Mouse (Mus musculus) intestine, embryonic 15.5 days (tissue): ENCODE measurements around the gene Susd2. TPM values are rescaled to one million over a fixed set of nuclear protein-coding genes. Genes with fewer than 3 reads are reported as not detected.

Experiments used
- ATAC-seq: fragments of 200-750 bp; cut with Nextera tagmentation; 2 replicates; pipeline ENCODE4 v1.8.0; 2017; ENCODE audit warnings: moderate TSS enrichment, moderate library complexity
- H3K27ac ChIP-seq: fragments of 300-500 bp; sonication (generic); 2 replicates; pipeline ENCODE4 v1.5.1; 2015; ENCODE audit warnings: mild to moderate bottlenecking, inconsistent platforms
- H3K27me3 ChIP-seq: fragments of 300-500 bp; sonication (generic); replicated peaks from 2 replicates; pipeline ENCODE4 v1.6.1; 2015; ENCODE audit warnings: inconsistent platforms
- H3K36me3 ChIP-seq: fragments of 300-500 bp; sonication (generic); 2 replicates; pipeline ENCODE4 v1.6.1; 2015; ENCODE audit warnings: inconsistent platforms
- H3K4me1 ChIP-seq: fragments of 300-500 bp; sonication (generic); replicated peaks from 2 replicates; pipeline ENCODE4 v1.6.1; 2015; ENCODE audit warnings: inconsistent platforms
- H3K4me2 ChIP-seq: fragments of 300-500 bp; sonication (generic); replicated peaks from 2 replicates; pipeline ENCODE4 v1.6.1; 2015; ENCODE audit warnings: mild to moderate bottlenecking, inconsistent platforms
- H3K4me3 ChIP-seq: fragments of 300-500 bp; sonication (generic); replicated peaks from 2 replicates; pipeline ENCODE4 v1.5.1; 2015; ENCODE audit warnings: inconsistent platforms
- H3K9ac ChIP-seq: fragments of 300-500 bp; sonication (generic); 2 replicates; pipeline ENCODE4 v1.6.1; 2015; ENCODE audit warnings: inconsistent platforms
- H3K9me3 ChIP-seq: fragments of 300-500 bp; sonication (generic); 2 replicates; pipeline ENCODE4 v1.6.1; 2016; ENCODE audit warnings: inconsistent platforms
- WGBS: fragments of 180-500 bp; shearing (Covaris S2); methylation state at CpG from one replicate; pipeline ENCODE4 v1.1.7; 2015; 5-methylcytosine and 5-hydroxymethylcytosine counted together
- polyA plus RNA-seq: library from polyadenylated mRNA; unstranded; fragments of >200 nt; fragmentation: Nextera tagmentation; extraction: Ambion mirVana; gene quantifications from 2 replicates; pipeline ENCODE4 v1.2.1, GENCODE M21; 2015

Gene Susd2
- polyA plus RNA-seq: 13.4 and 13.9 TPM in 2 replicates

DNA sequence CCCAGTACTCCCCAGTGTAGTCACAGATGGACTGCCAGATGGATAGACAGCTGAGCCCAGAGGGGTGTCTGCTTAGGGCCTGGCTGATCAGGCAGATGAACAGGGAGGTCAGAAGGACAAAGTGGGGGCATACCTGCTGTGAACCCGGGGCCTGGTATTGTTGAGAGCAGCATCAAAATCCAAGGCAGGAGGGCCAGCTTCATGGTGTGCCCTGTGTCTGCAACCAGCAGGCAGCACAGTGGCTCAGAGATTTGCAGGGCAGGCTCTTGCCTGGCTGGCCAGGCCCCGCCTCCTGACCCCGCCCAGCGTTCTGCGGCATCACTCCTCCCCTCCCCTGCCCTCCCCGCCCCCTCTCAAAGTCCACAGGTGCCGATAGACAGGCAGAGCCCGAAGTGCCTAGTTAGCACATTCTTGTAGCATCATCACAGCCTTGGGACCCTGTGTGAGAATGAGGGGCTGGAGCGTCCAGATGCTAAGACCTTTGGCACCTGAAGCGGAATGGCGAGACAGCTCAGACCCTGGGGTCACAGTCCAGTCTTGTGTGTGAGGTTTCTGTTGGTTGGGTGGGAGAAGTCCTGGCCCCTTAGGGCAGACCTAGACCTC is at the start of gene Susd2:
Gene Susd2 (minus strand): TSS at position 268 of the 603 bp plus-strand sequence.
- WGBS: 6% methylated on average over 11 of the region's 11 CpGs
- no peak within 1 kb of the TSS; the same call in 1 of the 2 replicates for H3K4me3 ChIP-seq
- H3K36me3 ChIP-seq: peaks cover 4% of the 10 kb centered on the region; the same call in 1 of the 2 replicates
- peak within 1 kb of the TSS; percentile 20; the same call in 1 of the 2 replicates for H3K27ac ChIP-seq
- peaks cover 20% of the 10 kb centered on the region for H3K4me1 ChIP-seq
- peak within 1 kb of the TSS; percentile 17; the same call in 1 of the 2 replicates for H3K9ac ChIP-seq
- peak; percentile 92 for ATAC-seq
- H3K27me3 ChIP-seq: no peaks in the 10 kb centered on the region
- H3K4me2 ChIP-seq: peak within 1 kb of the TSS; percentile 30
- H3K9me3 ChIP-seq: no peaks in the 10 kb centered on the region

DNA sequence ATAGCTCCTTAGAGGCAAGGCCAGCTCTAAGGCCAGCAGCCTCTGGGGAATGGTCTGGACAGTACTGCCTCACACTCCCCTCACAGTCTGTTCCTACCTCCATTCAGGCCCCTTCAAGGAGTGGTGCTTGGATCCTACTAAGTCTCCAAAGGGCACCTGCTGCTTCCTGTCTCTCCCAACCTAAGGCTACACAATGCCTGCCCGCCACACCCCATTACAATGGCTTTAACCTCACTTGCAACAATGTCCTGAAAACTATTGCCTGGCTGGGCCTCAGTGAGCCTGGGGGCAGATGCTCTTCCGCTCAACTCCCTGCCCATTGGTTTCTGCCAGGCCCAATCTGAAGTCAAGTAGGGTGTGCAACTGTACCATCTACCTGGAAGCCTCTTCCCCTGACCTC is 44.8 kb upstream of the Susd2 start:
- 92% methylated on average over 2 of the region's 2 CpGs for WGBS
- no peak for ATAC-seq
- H3K4me2 ChIP-seq: no peak overlapping the region
- no peak overlapping the region for H3K27ac ChIP-seq
- no peak overlapping the region for H3K4me3 ChIP-seq
- H3K27me3 ChIP-seq: no peaks in the 10 kb centered on the region
- no peaks in the 10 kb centered on the region for H3K4me1 ChIP-seq
- peaks cover 8% of the 10 kb centered on the region for H3K36me3 ChIP-seq
- no peak overlapping the region for H3K9ac ChIP-seq
- no peaks in the 10 kb centered on the region for H3K9me3 ChIP-seq

- no peaks in the 10 kb centered on the region for H3K27me3 ChIP-seq
- H3K4me1 ChIP-seq: no peaks in the 10 kb centered on the region
- peaks cover 7% of the 10 kb centered on the region for H3K36me3 ChIP-seq
- ATAC-seq: no peak
- H3K9ac ChIP-seq: no peak overlapping the region
- WGBS: 85% methylated on average over 4 of the region's 4 CpGs
- no peak overlapping the region for H3K4me2 ChIP-seq
- no peak overlapping the region for H3K4me3 ChIP-seq
- H3K9me3 ChIP-seq: no peaks in the 10 kb centered on the region
- no peak overlapping the region for H3K27ac ChIP-seq
Measured at GRCm38 (mm10) chr10:75686724-75687123, 42.9 kb upstream of the Susd2 start.

- Histone ChIP-seq H3K4me1 (no peaks in the 10 kb centered on the region), H3K9me3 (no peaks in the 10 kb centered on the region), H3K4me2 (no peak overlapping the region), H3K27ac (no peak overlapping the region), H3K9ac (no peak overlapping the region), H3K27me3 (no peaks in the 10 kb centered on the region), H3K4me3 (no peak overlapping the region), H3K36me3 (peaks cover 7% of the 10 kb centered on the region; the same call in 1 of the 2 replicates)
- 52% methylated on average over 12 of the region's 12 CpGs for WGBS
- ATAC-seq: peak; percentile 89
Measured at GRCm38 (mm10) chr10:75684035-75685004, 40.5 kb upstream of the Susd2 start.

DNA sequence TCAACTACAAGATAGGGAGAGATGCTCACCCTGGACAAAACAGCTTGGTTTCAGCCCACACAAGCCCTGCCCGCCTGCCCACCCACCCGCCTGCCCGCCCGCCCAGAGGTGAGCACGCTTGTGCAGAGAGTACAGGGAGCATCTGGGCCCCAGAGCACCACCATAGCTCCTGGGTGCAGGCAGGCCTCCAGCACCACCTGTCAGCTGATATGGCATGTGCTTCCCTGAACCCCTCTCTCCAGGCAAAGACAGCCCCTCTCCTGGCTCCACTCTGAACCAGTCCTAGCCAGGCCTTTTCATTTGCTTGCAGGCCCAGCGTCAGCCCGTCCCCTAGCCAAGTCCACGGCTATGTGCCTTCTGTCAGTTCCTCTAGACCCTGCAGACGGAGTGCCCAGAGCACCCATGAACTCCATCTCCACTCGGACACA is 36.8 kb upstream of the Susd2 start:
- no peaks in the 10 kb centered on the region for H3K9me3 ChIP-seq
- H3K9ac ChIP-seq: no peak overlapping the region
- WGBS: 92% methylated on average over 10 of the region's 10 CpGs
- peaks cover 28% of the 10 kb centered on the region for H3K4me1 ChIP-seq
- no peak for ATAC-seq
- no peak overlapping the region for H3K27ac ChIP-seq
- peaks cover 3% of the 10 kb centered on the region; the same call in 1 of the 2 replicates for H3K36me3 ChIP-seq
- no peak overlapping the region for H3K4me2 ChIP-seq
- no peaks in the 10 kb centered on the region for H3K27me3 ChIP-seq
- H3K4me3 ChIP-seq: no peak overlapping the region

DNA sequence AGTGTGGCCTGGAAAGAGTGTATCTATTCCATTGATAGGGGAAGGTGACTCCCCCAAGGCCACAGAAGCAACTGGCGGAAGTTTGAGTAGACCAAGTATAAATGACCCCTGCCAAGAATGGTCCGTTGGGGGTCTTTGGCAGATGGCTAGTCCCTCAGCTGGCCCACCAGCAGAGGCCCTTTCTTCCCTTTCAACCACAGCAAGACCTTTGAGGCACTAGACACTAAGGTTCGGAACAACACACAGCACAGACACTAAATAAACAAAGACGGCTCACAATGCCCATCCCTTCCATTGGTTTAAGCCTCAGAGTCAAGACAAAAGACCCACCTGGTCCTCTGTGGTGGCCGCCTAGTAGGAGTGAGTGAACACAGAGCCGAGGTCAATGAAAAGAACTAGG is 35.4 kb upstream of the Susd2 start:
- no peak overlapping the region for H3K4me3 ChIP-seq
- WGBS: 88% methylated on average over 6 of the region's 6 CpGs
- H3K4me1 ChIP-seq: peaks cover 30% of the 10 kb centered on the region
- peaks cover 3% of the 10 kb centered on the region; the same call in 1 of the 2 replicates for H3K36me3 ChIP-seq
- H3K4me2 ChIP-seq: no peak overlapping the region
- no peak overlapping the region for H3K27ac ChIP-seq
- no peaks in the 10 kb centered on the region for H3K27me3 ChIP-seq
- no peaks in the 10 kb centered on the region for H3K9me3 ChIP-seq
- no peak overlapping the region for H3K9ac ChIP-seq
- ATAC-seq: no peak

DNA sequence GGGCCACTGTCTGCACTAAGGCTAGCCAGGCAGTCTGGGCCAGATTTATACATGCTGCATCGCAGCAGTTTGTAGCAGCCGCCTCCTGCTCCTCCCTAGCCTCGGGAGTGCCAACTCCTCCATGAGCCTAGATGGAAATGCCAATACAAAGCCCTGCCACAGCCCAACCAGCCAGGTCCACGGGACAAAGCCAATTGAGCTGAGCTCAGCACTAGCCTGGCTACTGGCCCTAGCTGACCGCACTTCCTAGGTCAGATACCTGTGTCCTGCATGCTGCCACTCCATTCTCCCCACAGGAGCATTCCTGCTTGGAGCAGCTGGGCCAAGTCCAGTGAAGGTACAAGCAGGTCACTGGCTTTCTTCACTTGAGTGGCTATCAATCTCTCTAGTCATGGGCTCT is 34.2 kb upstream of the Susd2 start:
- no peaks in the 10 kb centered on the region for H3K27me3 ChIP-seq
- peak overlapping the region; percentile 75 for H3K27ac ChIP-seq
- H3K9me3 ChIP-seq: no peaks in the 10 kb centered on the region
- H3K4me2 ChIP-seq: no peak overlapping the region
- no peak overlapping the region for H3K9ac ChIP-seq
- no peak for ATAC-seq
- WGBS: 78% methylated on average over 5 of the region's 5 CpGs
- no peak overlapping the region for H3K4me3 ChIP-seq
- H3K4me1 ChIP-seq: peaks cover 30% of the 10 kb centered on the region
- H3K36me3 ChIP-seq: no peaks in the 10 kb centered on the region

DNA sequence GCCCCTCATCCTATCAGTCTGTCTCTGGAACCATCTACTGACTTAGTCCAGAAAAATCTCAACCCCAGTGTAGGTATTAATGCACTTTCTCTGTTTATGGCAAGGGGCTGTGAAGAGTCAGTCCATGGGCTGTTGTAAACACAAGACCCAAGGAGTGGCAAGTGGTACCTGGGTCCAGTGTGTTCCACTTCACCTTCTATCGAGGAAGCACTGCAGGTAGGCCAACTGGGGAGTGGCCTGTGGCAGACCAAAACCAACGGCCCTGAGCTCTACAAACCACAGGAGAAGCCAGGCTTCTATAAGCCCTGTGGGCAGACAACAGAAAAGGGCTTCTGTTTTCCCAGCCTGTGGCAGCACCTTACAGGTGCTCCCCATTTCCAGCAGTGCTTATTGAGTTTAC is 33.8 kb upstream of the Susd2 start:
- H3K4me1 ChIP-seq: peaks cover 30% of the 10 kb centered on the region
- H3K36me3 ChIP-seq: no peaks in the 10 kb centered on the region
- no peak overlapping the region for H3K4me3 ChIP-seq
- H3K9ac ChIP-seq: no peak overlapping the region
- H3K27ac ChIP-seq: peak overlapping the region; percentile 75
- ATAC-seq: no peak
- H3K27me3 ChIP-seq: no peaks in the 10 kb centered on the region
- H3K4me2 ChIP-seq: no peak overlapping the region
- 74% methylated on average over 2 of the region's 2 CpGs for WGBS
- no peaks in the 10 kb centered on the region for H3K9me3 ChIP-seq

- peak overlapping the region; percentile 75 for H3K27ac ChIP-seq
- no peaks in the 10 kb centered on the region for H3K27me3 ChIP-seq
- no peaks in the 10 kb centered on the region for H3K36me3 ChIP-seq
- H3K9ac ChIP-seq: no peak overlapping the region
- H3K4me3 ChIP-seq: no peak overlapping the region
- peaks cover 30% of the 10 kb centered on the region for H3K4me1 ChIP-seq
- H3K9me3 ChIP-seq: no peaks in the 10 kb centered on the region
- ATAC-seq: peak; percentile 62
- WGBS: 60% methylated on average over 7 of the region's 7 CpGs
- H3K4me2 ChIP-seq: no peak overlapping the region; the same call in none of the 2 replicates
Measured at GRCm38 (mm10) chr10:75676819-75677565, 33.2 kb upstream of the Susd2 start.

- 80% methylated on average over 2 of the region's 2 CpGs for WGBS
- ATAC-seq: peak; percentile 5; the same call in 1 of the 2 replicates
- Histone ChIP-seq H3K4me2 (no peak overlapping the region), H3K9me3 (no peaks in the 10 kb centered on the region), H3K4me1 (peaks cover 30% of the 10 kb centered on the region), H3K9ac (no peak overlapping the region), H3K27me3 (no peaks in the 10 kb centered on the region), H3K36me3 (no peaks in the 10 kb centered on the region), H3K27ac (peak overlapping the region; percentile 75), H3K4me3 (no peak overlapping the region)
Measured at GRCm38 (mm10) chr10:75676286-75676685, 32.5 kb upstream of the Susd2 start.

DNA sequence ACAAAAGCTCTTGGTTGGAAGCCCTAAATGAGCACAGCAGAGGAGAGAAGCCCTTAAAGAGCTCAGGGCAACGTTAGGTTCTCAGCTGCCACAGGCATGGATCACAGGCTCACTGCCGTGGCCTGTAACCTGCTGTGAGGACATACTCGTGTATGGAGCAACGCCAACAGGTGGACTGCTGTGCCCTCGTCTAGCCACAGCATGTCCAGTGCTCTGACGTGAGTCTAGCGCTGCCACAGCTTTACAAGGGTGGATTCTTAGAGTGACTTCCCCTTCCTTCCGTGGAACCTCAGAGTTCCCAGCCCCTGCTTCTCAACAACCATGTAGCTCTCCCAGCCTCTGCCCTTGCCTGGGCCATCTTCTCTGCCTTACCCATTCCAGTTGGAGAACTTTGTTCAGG is 31.8 kb upstream of the Susd2 start:
- Histone ChIP-seq H3K36me3 (peaks cover 2% of the 10 kb centered on the region; the same call in 1 of the 2 replicates), H3K9ac (no peak overlapping the region), H3K9me3 (no peaks in the 10 kb centered on the region), H3K4me1 (peaks cover 30% of the 10 kb centered on the region), H3K27ac (peak overlapping the region; percentile 75; the same call in 1 of the 2 replicates), H3K4me3 (no peak overlapping the region), H3K27me3 (no peaks in the 10 kb centered on the region), H3K4me2 (no peak overlapping the region)
- ATAC-seq: no peak
- 83% methylated on average over 8 of the region's 8 CpGs for WGBS

DNA sequence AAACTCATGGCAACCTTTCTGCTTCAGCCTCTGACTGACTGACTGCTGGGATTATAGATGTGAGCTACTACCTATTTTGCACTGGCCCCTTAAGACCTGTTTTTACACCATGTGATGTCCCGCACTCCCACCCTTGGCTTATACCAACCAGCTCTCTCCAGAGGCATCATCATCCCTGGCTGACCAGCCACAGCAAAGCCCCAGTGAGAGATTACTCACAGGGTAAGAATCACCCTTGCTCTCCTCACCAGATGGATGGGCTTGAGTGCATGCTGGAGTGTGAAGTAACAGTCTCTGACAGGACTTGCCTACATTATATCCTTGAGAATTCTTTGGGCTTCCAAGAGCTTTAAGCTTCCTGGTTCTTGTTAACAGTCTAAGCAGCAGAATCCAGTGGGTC is 26.1 kb upstream of the Susd2 start:
- H3K4me2 ChIP-seq: no peak overlapping the region
- no peak for ATAC-seq
- no peaks in the 10 kb centered on the region for H3K27me3 ChIP-seq
- peaks cover 11% of the 10 kb centered on the region; the same call in 1 of the 2 replicates for H3K36me3 ChIP-seq
- 100% methylated on average over 1 of the region's 1 CpGs for WGBS
- no peak overlapping the region for H3K4me3 ChIP-seq
- H3K4me1 ChIP-seq: peaks cover 14% of the 10 kb centered on the region
- no peak overlapping the region for H3K27ac ChIP-seq
- H3K9me3 ChIP-seq: no peaks in the 10 kb centered on the region
- H3K9ac ChIP-seq: no peak overlapping the region
